Mouse (Mus musculus): ENCODE results near the gene Dennd6b.

- TF ChIP-seq POLR2A (IDR thresholded peaks at IDR 0.05; ENCODE audit: low read depth, low read length) (no peak), MEF2A (IDR thresholded peaks at IDR 0.05; ENCODE audit: borderline replicate concordance, low read depth, low read length) (no peak), CHD1 (IDR thresholded peaks at IDR 0.05; ENCODE audit: low read depth, low read length) (no peak), ZNF384 (IDR thresholded peaks at IDR 0.05; ENCODE audit: low read depth, low read length) (no peak), CTCF (conservative IDR thresholded peaks at IDR 0.05 in 1 of 2, IDR thresholded peaks at IDR 0.05 in 1 of 2; ENCODE audit: low read depth in 2 of 2, low read length in 2 of 2) (no peak), POLR2AphosphoS2 (IDR thresholded peaks at IDR 0.05; ENCODE audit: low read depth, low read length) (no peak), MXI1 (IDR thresholded peaks at IDR 0.05; ENCODE audit: low read depth, low read length) (no peak), NRF1 (IDR thresholded peaks at IDR 0.05; ENCODE audit: low read depth, low read length) (no peak), MAX (IDR thresholded peaks at IDR 0.05; ENCODE audit: low read length) (no peak), MAZ (IDR thresholded peaks at IDR 0.05; ENCODE audit: low read depth, low read length) (no peak), TBP (conservative IDR thresholded peaks at IDR 0.05; ENCODE audit: low read depth, low read length) (no peak), MYC (IDR thresholded peaks at IDR 0.05; ENCODE audit: low read depth, low read length) (no peak)
Observed at GRCm38 (mm10) chr15:89147024-89147423, 49.3 kb downstream of the Dennd6b start.

All from CH12.LX (cell line).